Mouse (Mus musculus): ENCODE data around the gene Rara. TPM values are rescaled to one million over a fixed set of nuclear protein-coding genes. Genes with fewer than 3 reads are reported as not detected.

Rara gene
- polyA plus RNA-seq, 1 experiment from 2014 or later, result 30.1 TPM

DNA sequence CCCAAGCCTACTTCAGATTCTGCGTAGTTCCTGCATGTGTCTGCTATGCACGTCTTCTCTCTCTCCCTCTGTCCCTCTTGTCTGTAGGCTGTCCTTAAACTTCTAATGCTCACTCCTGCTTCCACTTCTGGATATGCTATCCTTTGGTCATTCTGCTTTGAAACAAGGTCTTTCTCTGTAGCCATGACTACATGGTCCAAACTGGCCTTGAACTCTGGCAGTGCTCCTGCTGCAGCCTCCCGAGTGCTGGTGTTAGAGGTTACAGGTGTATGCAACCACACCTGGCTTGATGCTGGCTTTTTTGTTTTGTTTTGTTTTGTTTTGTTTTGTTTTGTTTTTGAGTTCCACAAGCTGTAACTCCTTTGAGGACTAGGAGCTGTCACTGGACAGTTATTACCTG is 6.7 kb downstream of the Rara start:
- no peak overlapping the region for H3K9ac ChIP-seq (ENCODE audit: low read length)
- no peaks in the 10 kb centered on the region for H3K36me3 ChIP-seq (ENCODE audit: control insufficient read depth, insufficient read depth, low read length)
- 83% methylated on average over 3 of the region's 3 CpGs for WGBS
- peaks cover 64% of the 10 kb centered on the region for H3K4me1 ChIP-seq (ENCODE audit: control insufficient read depth, insufficient read depth, low read length)
- no peak overlapping the region for H3K4me2 ChIP-seq (ENCODE audit: low read depth, low read length)
- no peaks in the 10 kb centered on the region for H3K27me3 ChIP-seq (ENCODE audit: control insufficient read depth, insufficient read depth, low read length)
- H3K4me3 ChIP-seq (replicated peaks; ENCODE audit: low read length), result no peak overlapping the region
- no peak for ATAC-seq (ENCODE audit: insufficient read depth, low FRiP score)
- no peaks in the 10 kb centered on the region for H3K9me3 ChIP-seq (replicated peaks; ENCODE audit: control insufficient read depth, low read length)
- H3K27ac ChIP-seq (ENCODE audit: low read length), result no peak overlapping the region

DNA sequence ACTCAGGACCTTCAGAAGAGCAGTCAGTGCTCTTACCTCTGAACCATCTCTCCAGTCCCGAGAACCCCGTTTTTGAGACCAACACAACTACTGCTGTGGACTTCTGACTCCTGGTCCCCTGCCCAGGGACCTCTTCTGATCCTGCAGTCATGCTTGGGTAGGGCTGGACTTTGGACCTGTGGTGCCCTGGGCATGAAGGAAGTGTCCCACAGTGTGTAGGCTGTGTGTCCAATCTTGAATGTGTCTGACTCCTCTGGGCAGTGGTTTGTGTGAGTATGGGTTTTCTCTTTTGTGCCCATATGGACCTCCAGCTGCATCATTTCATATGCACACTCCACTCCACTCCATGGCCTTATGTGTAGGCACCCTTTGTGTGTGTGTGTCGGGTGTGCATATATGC is 7.5 kb downstream of the Rara start:
- Histone ChIP-seq H3K36me3 (ENCODE audit: control insufficient read depth, insufficient read depth, low read length) (no peaks in the 10 kb centered on the region), H3K4me2 (ENCODE audit: low read depth, low read length) (no peak overlapping the region), H3K9me3 (replicated peaks; ENCODE audit: control insufficient read depth, low read length) (no peaks in the 10 kb centered on the region), H3K27ac (ENCODE audit: low read length) (0 out of 2 replicates have a peak overlapping the region, but pooled peaks have one; percentile 19), H3K9ac (ENCODE audit: low read length) (no peak overlapping the region), H3K27me3 (ENCODE audit: control insufficient read depth, insufficient read depth, low read length) (no peaks in the 10 kb centered on the region), H3K4me1 (ENCODE audit: control insufficient read depth, insufficient read depth, low read length) (peaks cover 64% of the 10 kb centered on the region), H3K4me3 (replicated peaks; ENCODE audit: low read length) (no peak overlapping the region)
- ATAC-seq (ENCODE audit: insufficient read depth, low FRiP score), result no peak
- 82% methylated on average over 3 of the region's 3 CpGs for WGBS

DNA sequence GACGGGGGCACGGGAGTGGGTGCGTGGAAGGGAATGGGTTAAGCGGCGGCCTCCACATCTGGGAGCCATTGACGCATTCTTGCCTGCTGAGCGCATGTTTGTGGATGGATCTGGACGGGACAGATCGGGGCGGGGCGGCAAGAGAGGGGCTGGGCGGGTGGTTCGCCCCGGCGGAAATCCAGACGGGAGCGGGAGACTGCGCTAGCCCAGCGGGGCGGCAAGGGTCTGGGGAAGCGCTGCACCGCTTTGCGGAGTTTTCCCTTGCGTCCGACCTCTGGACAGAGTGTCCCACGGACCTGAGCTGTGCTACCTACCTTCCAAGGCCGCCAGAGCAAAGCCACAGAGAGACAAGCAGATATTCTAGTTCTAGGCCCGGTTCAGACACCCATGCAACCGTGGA is 8.6 kb downstream of the Rara start:
- peak overlapping the region; percentile 76 for H3K9ac ChIP-seq (ENCODE audit: low read length)
- ATAC-seq (ENCODE audit: insufficient read depth, low FRiP score), result peak; percentile 34
- H3K4me1 ChIP-seq (ENCODE audit: control insufficient read depth, insufficient read depth, low read length), result peaks cover 64% of the 10 kb centered on the region
- H3K36me3 ChIP-seq (ENCODE audit: control insufficient read depth, insufficient read depth, low read length), result no peaks in the 10 kb centered on the region
- peak overlapping the region; percentile 88 for H3K4me3 ChIP-seq (replicated peaks; ENCODE audit: low read length)
- no peaks in the 10 kb centered on the region for H3K9me3 ChIP-seq (replicated peaks; ENCODE audit: control insufficient read depth, low read length)
- 1% methylated on average over 29 of the region's 29 CpGs for WGBS
- peak overlapping the region; percentile 89 for H3K4me2 ChIP-seq (ENCODE audit: low read depth, low read length)
- peak overlapping the region; percentile 96 for H3K27ac ChIP-seq (ENCODE audit: low read length)
- no peaks in the 10 kb centered on the region for H3K27me3 ChIP-seq (ENCODE audit: control insufficient read depth, insufficient read depth, low read length)

DNA sequence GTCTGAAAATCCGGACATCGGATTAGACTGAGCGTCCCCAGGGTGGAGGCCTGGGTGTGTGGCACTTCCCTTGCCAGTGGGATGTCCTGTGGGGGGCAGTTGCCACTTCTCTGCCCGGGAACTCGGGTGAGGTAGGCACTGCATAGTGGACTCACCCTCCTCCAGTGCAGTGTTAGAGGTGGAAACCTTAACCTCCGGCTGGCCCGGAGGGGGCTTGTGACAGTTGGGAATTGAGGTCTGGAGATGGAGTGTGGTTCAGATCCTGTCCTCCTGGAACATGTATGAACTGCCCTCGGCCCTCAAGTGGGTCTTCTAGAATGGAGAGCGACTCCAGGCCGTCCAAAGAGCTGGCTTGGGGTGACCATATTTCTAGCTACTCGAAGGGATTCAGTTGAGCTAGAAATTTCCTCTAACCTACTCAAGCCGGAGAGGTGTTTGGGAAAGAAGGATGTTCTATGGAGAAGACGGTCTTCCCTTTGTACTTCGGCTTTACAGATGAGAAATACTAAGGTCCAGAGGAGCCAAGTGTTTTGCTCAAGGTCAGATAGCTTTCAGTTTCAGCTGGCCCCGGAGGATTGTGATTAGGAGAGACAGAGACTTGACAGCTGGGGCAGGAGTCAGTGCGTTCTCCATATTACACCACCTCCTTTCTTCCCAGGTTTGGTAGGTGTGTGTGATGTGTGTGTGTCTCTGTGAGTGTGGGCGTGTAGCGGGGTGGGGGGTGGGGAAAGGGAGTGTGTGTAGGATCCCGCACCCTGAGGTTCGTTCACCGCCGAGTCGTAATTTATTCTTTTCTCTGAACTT is 9.2 kb downstream of the Rara start:
- H3K9ac ChIP-seq (ENCODE audit: low read length), result peak overlapping the region; percentile 76
- ATAC-seq (ENCODE audit: insufficient read depth, low FRiP score), result peak; percentile 9
- peak overlapping the region; percentile 89 for H3K4me2 ChIP-seq (ENCODE audit: low read depth, low read length)
- no peaks in the 10 kb centered on the region for H3K27me3 ChIP-seq (ENCODE audit: control insufficient read depth, insufficient read depth, low read length)
- no peaks in the 10 kb centered on the region for H3K9me3 ChIP-seq (replicated peaks; ENCODE audit: control insufficient read depth, low read length)
- 3% methylated on average over 23 of the region's 23 CpGs for WGBS
- H3K4me3 ChIP-seq (replicated peaks; ENCODE audit: low read length), result peak overlapping the region; percentile 88
- no peaks in the 10 kb centered on the region for H3K36me3 ChIP-seq (ENCODE audit: control insufficient read depth, insufficient read depth, low read length)
- H3K4me1 ChIP-seq (ENCODE audit: control insufficient read depth, insufficient read depth, low read length), result peaks cover 64% of the 10 kb centered on the region
- peak overlapping the region; percentile 96 for H3K27ac ChIP-seq (ENCODE audit: low read length)

DNA sequence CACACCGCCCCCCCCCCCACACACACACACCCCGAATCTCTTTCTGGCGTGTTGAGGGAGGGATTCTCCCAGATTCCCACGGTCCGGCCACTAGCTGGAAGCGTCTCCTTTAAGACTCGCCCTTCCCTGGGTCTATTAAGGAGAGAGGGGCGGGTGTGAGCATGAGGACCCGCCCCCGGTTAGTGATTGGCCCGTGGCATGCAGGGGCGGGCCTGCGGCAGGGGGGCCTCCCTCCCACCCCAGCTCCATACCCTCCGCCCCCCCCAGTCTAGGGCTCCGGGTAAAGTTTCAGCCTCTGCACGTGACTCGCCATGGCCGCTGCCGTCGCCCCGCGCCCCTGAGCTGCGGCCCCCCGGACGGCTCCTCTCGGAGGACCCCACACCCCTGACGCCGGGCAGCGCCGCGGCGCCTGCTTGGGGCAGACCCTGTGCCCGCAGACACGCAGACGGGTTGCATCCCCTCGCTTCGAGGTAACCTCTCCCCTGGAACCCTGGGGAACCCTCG is 9.8 kb downstream of the Rara start:
- Histone ChIP-seq H3K9me3 (replicated peaks; ENCODE audit: control insufficient read depth, low read length) (no peaks in the 10 kb centered on the region), H3K36me3 (ENCODE audit: control insufficient read depth, insufficient read depth, low read length) (no peaks in the 10 kb centered on the region), H3K27me3 (ENCODE audit: control insufficient read depth, insufficient read depth, low read length) (no peaks in the 10 kb centered on the region), H3K9ac (ENCODE audit: low read length) (peak overlapping the region; percentile 92), H3K27ac (ENCODE audit: low read length) (peak overlapping the region; percentile 97), H3K4me3 (replicated peaks; ENCODE audit: low read length) (peak overlapping the region; percentile 88), H3K4me1 (ENCODE audit: control insufficient read depth, insufficient read depth, low read length) (peaks cover 64% of the 10 kb centered on the region), H3K4me2 (ENCODE audit: low read depth, low read length) (peak overlapping the region; percentile 89)
- under 1% methylated on average over 38 of the region's 38 CpGs for WGBS
- ATAC-seq (ENCODE audit: insufficient read depth, low FRiP score), result peak; percentile 90

DNA sequence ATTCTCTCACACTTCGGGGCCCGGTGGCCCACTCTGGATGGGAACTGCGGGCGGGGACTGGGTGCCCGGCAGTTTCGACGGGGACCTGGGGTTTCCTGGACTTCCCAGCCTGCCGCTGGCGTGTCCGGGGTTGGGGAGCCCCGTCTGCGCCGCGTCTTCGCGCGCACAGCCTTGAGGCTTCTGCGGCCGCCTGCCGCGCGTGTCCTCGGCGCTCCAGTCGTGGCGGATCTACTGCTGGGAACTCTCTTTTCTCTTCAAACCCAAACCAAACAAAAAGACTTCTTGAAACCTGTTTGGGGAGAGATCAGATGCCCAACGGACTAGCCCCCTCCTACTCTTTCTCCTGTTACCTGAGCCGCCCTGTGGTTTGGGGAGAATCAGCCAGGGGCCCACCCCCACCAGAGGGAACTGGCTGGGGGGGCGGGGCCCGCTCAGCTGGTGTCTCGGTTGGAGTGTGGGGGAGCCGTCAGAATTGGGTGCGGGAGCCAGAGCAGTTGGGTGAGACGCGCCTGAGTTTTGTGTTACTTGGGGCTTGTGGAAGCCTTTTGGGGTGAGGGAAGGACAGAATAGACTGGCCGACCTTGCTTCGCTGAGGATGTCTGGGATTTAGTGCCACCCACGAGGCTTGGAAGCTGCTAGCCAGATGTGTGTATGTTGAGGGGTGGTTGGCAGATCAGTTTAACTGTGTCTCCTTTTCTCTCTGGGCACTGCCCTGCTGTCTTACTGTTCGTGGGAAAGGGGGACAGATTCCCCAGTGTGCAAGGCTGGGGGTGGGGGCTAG is 10.5 kb downstream of the Rara start:
- under 1% methylated on average over 39 of the region's 39 CpGs for WGBS
- Histone ChIP-seq H3K27ac (ENCODE audit: low read length) (peak overlapping the region; percentile 97), H3K9me3 (replicated peaks; ENCODE audit: control insufficient read depth, low read length) (no peaks in the 10 kb centered on the region), H3K36me3 (ENCODE audit: control insufficient read depth, insufficient read depth, low read length) (no peaks in the 10 kb centered on the region), H3K27me3 (ENCODE audit: control insufficient read depth, insufficient read depth, low read length) (no peaks in the 10 kb centered on the region), H3K4me1 (ENCODE audit: control insufficient read depth, insufficient read depth, low read length) (peaks cover 64% of the 10 kb centered on the region), H3K9ac (ENCODE audit: low read length) (peak overlapping the region; percentile 92), H3K4me3 (replicated peaks; ENCODE audit: low read length) (peak overlapping the region; percentile 88), H3K4me2 (ENCODE audit: low read depth, low read length) (peak overlapping the region; percentile 89)
- ATAC-seq (ENCODE audit: insufficient read depth, low FRiP score), result no peak

DNA sequence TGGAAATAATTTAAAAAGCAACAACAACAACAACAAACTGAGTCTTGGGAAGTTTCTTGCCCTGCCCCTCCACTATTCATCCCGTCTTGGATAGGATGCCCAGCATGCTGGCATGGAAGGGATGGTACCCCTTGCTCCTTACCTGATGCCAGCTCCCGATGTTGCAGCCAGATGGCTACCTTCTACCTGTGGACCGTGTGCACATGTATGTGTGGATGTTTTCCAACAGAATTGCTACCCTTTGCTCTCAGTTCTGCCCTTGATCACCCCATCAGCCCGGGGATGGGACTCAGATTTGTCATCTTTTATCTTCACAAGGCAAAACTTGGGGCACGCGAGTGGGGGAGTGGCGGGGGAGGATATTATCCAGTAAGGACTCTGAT is 11.1 kb downstream of the Rara start:
- 27% methylated on average over 7 of the region's 7 CpGs for WGBS
- peak overlapping the region; percentile 97; the same call in 1 of the 2 replicates for H3K27ac ChIP-seq (ENCODE audit: low read length)

DNA sequence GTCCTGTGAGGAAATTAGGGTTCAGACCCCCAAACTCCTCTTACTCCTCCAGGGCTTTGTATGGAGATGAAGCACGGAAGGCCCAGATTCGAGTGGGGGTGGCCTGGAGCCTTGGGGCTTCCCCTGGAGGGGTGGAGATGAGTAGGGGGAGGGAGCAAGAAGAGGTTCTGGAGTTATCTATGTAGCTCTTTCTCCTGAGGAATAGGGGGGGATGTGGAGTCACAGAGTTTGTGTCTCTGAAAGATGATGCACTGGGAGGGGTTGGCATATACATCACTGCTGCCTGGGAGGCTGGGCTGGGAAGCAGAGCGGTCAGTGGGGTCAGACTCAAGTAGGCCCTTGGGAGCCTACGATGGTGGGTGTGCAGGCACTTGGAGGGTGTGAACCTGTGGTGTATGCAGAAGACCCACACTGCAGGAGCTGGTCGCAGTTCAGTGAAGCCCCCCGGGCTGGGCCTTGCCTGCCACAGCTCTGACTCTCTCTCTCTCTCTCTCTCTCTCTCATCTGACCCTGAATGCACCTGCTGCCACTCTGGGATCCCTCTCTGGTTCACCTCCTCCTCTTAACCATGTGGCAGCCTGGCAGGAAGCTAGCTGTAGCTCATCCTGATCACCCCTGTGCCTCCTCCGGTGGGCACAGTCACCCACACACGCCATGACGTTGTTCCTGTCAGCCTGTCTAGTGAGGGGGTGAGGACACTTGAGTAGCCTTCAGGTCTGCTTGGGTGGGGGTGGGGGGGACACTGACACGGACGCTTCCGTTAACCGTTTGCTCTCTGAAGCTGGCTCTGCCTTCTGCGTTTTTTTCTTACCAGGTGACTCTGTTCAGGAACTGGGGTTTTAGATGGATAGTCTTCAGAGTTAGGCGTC is 11.7 kb downstream of the Rara start:
- Histone ChIP-seq H3K4me2 (ENCODE audit: low read depth, low read length) (peak overlapping the region; percentile 89), H3K4me1 (ENCODE audit: control insufficient read depth, insufficient read depth, low read length) (peaks cover 73% of the 10 kb centered on the region), H3K4me3 (replicated peaks; ENCODE audit: low read length) (peak overlapping the region; percentile 88), H3K27me3 (ENCODE audit: control insufficient read depth, insufficient read depth, low read length) (no peaks in the 10 kb centered on the region), H3K27ac (ENCODE audit: low read length) (peak overlapping the region; percentile 99), H3K36me3 (ENCODE audit: control insufficient read depth, insufficient read depth, low read length) (no peaks in the 10 kb centered on the region), H3K9me3 (replicated peaks; ENCODE audit: control insufficient read depth, low read length) (no peaks in the 10 kb centered on the region), H3K9ac (ENCODE audit: low read length) (peak overlapping the region; percentile 92)
- 30% methylated on average over 15 of the region's 15 CpGs for WGBS
- ATAC-seq (ENCODE audit: insufficient read depth, low FRiP score), result no peak

More for the DNA sequence above, 11.1 kb downstream of the Rara start:
- Histone ChIP-seq H3K27me3 (ENCODE audit: control insufficient read depth, insufficient read depth, low read length) (no peaks in the 10 kb centered on the region), H3K4me3 (replicated peaks; ENCODE audit: low read length) (peak overlapping the region; percentile 88), H3K36me3 (ENCODE audit: control insufficient read depth, insufficient read depth, low read length) (no peaks in the 10 kb centered on the region), H3K4me1 (ENCODE audit: control insufficient read depth, insufficient read depth, low read length) (peaks cover 66% of the 10 kb centered on the region), H3K4me2 (ENCODE audit: low read depth, low read length) (peak overlapping the region; percentile 89), H3K9me3 (replicated peaks; ENCODE audit: control insufficient read depth, low read length) (no peaks in the 10 kb centered on the region), H3K9ac (ENCODE audit: low read length) (peak overlapping the region; percentile 92)
- ATAC-seq (ENCODE audit: insufficient read depth, low FRiP score), result no peak

Data from stomach, embryonic 16.5 days (tissue).